Comparison of ENCODE assay signal across 8 mouse cellular contexts in genomic region chr4:4792141-4792991, GRCm38 (mm10). TPM values are rescaled to one million over a fixed set of nuclear protein-coding genes. Genes with fewer than 3 reads are reported as not detected.
A peak's percentile ranks its signal among the peaks of the same experiment; 100 is the strongest.
DNase-seq lines count a peak whose midpoint lies in the region; ATAC-seq and TF ChIP-seq lines count a peak whose summit lies in the region.

No protein-coding gene starts in this region.

- TF ChIP-seq POLR2A in thymus, adult 2 months (IDR thresholded peaks at IDR 0.05; ENCODE audit: control insufficient read depth, extremely low read depth, insufficient read depth, low read length, poor library complexity), result no peak

- peak overlapping the region; percentile 90 for H3K9ac ChIP-seq in embryonic facial prominence, embryonic 12.5 days
- H3K9ac ChIP-seq in heart, embryonic 13.5 days, result peak overlapping the region; percentile 95
- H3K9ac ChIP-seq in liver, embryonic 16.5 days (ENCODE audit: low read depth, low read length), result peak overlapping the region; percentile 82
- H3K9ac ChIP-seq in neural tube, embryonic 15.5 days (replicated peaks), result peak overlapping the region; percentile 91

- 0 out of 2 replicates have a peak, but pooled peaks have one; percentile 11 for TF ChIP-seq CTCF in thymus, adult 2 months (IDR thresholded peaks at IDR 0.05; ENCODE audit: borderline replicate concordance, control insufficient read depth, extremely low read depth, insufficient read depth, low read length, poor library complexity)

- H3K4me3 ChIP-seq in embryonic facial prominence, embryonic 12.5 days, result peak overlapping the region; percentile 88
- H3K4me3 ChIP-seq in heart, embryonic 13.5 days, result peak overlapping the region; percentile 86
- H3K4me3 ChIP-seq in liver, embryonic 16.5 days (ENCODE audit: low read depth, low read length), result peak overlapping the region; percentile 98
- H3K4me3 ChIP-seq in neural tube, embryonic 15.5 days (replicated peaks), result peak overlapping the region; percentile 91
- H3K4me3 ChIP-seq in thymus, adult 2 months (ENCODE audit: control insufficient read depth, insufficient read depth, low read length), result peak overlapping the region; percentile 83

- peaks cover 7% of the 10 kb centered on the region; the same call in 1 of the 2 replicates for H3K36me3 ChIP-seq in embryonic facial prominence, embryonic 12.5 days
- peaks cover 12% of the 10 kb centered on the region for H3K36me3 ChIP-seq in heart, embryonic 13.5 days
- H3K36me3 ChIP-seq in liver, embryonic 16.5 days (ENCODE audit: control insufficient read depth, insufficient read depth), result no peaks in the 10 kb centered on the region
- H3K36me3 ChIP-seq in neural tube, embryonic 15.5 days, result peaks cover 5% of the 10 kb centered on the region; the same call in 1 of the 2 replicates
- H3K36me3 ChIP-seq in thymus, adult 2 months (ENCODE audit: control insufficient read depth, insufficient read depth, low read length), result no peaks in the 10 kb centered on the region

- H3K4me2 ChIP-seq in embryonic facial prominence, embryonic 12.5 days (replicated peaks), result peak overlapping the region; percentile 71
- H3K4me2 ChIP-seq in heart, embryonic 13.5 days, result peak overlapping the region; percentile 82
- H3K4me2 ChIP-seq in liver, embryonic 16.5 days (ENCODE audit: low read depth, low read length), result peak overlapping the region; percentile 84
- H3K4me2 ChIP-seq in neural tube, embryonic 15.5 days, result peak overlapping the region; percentile 71

- peak; percentile 30 for ATAC-seq in CD4-positive, CD25-positive, alpha-beta regulatory T cell, adult 4 months
- peak; percentile 77 for ATAC-seq in embryonic facial prominence, embryonic 12.5 days (ENCODE audit: insufficient number of reproducible peaks, insufficient read depth, low FRiP score, low TSS enrichment)
- peak; percentile 32 for ATAC-seq in heart, embryonic 13.5 days (ENCODE audit: extremely low read depth, insufficient number of reproducible peaks, low FRiP score, low TSS enrichment)
- ATAC-seq in liver, embryonic 16.5 days (ENCODE audit: low read depth), result peak; percentile 91
- ATAC-seq in neural tube, embryonic 15.5 days (ENCODE audit: low FRiP score), result peak; percentile 81

- peaks cover 20% of the 10 kb centered on the region for H3K4me1 ChIP-seq in embryonic facial prominence, embryonic 12.5 days
- peaks cover 18% of the 10 kb centered on the region for H3K4me1 ChIP-seq in heart, embryonic 13.5 days
- H3K4me1 ChIP-seq in liver, embryonic 16.5 days (ENCODE audit: control insufficient read depth, low read depth, low read length), result peaks cover 16% of the 10 kb centered on the region
- peaks cover 20% of the 10 kb centered on the region for H3K4me1 ChIP-seq in neural tube, embryonic 15.5 days
- H3K4me1 ChIP-seq in thymus, adult 2 months (replicated peaks; ENCODE audit: control insufficient read depth, insufficient read depth, low read length), result peaks cover 13% of the 10 kb centered on the region

- H3K27ac ChIP-seq in embryonic facial prominence, embryonic 12.5 days, result peak overlapping the region; percentile 83
- H3K27ac ChIP-seq in heart, embryonic 13.5 days (replicated peaks), result peak overlapping the region; percentile 85
- H3K27ac ChIP-seq in liver, embryonic 16.5 days (ENCODE audit: low read length), result peak overlapping the region; percentile 93
- H3K27ac ChIP-seq in neural tube, embryonic 15.5 days (replicated peaks), result peak overlapping the region; percentile 84
- peak overlapping the region; percentile 29; the same call in 1 of the 2 replicates for H3K27ac ChIP-seq in thymus, adult 2 months (ENCODE audit: control insufficient read depth, insufficient read depth, low read length)

- 2% methylated on average over 61 of the region's 61 CpGs for WGBS in embryonic facial prominence, embryonic 12.5 days
- WGBS in heart, embryonic 13.5 days, result 2% methylated on average over 61 of the region's 61 CpGs
- under 1% methylated on average over 61 of the region's 61 CpGs for WGBS in liver, embryonic 16.5 days (ENCODE audit: insufficient replicate concordance)
- WGBS in neural tube, embryonic 15.5 days, result 1% methylated on average over 61 of the region's 61 CpGs
- 3% methylated on average over 61 of the region's 61 CpGs for WGBS in thymus, adult 2 months

- peak; percentile 65 for DNase-seq in adrenal gland, postnatal 14 days
- DNase-seq in kidney, postnatal 14 days, result peak; percentile 61
- no peak for DNase-seq in thymus, adult 2 months

- H3K27me3 ChIP-seq in embryonic facial prominence, embryonic 12.5 days, result no peaks in the 10 kb centered on the region
- no peaks in the 10 kb centered on the region for H3K27me3 ChIP-seq in heart, embryonic 13.5 days (replicated peaks)
- no peaks in the 10 kb centered on the region for H3K27me3 ChIP-seq in liver, embryonic 16.5 days (ENCODE audit: control insufficient read depth, insufficient read depth, low read depth, low read length)
- no peaks in the 10 kb centered on the region for H3K27me3 ChIP-seq in neural tube, embryonic 15.5 days (replicated peaks)
- no peaks in the 10 kb centered on the region for H3K27me3 ChIP-seq in thymus, adult 2 months (ENCODE audit: control insufficient read depth, insufficient read depth, low read length)

- H3K9me3 ChIP-seq in embryonic facial prominence, embryonic 12.5 days, result no peaks in the 10 kb centered on the region
- H3K9me3 ChIP-seq in heart, embryonic 13.5 days, result no peaks in the 10 kb centered on the region
- H3K9me3 ChIP-seq in liver, embryonic 16.5 days (replicated peaks; ENCODE audit: control insufficient read depth, low read length), result no peaks in the 10 kb centered on the region
- no peaks in the 10 kb centered on the region for H3K9me3 ChIP-seq in neural tube, embryonic 15.5 days (replicated peaks)

RNA-seq across cellular contexts. Expression of gene Impad1, which starts 0.8 kb away (rescaled TPM):
- 1 to 10 TPM; 4.0 to 5.9 TPM for polyA plus RNA-seq in CD4-positive, CD25-positive, alpha-beta regulatory T cell, adult 4 months (2017; shearing (Covaris generic))
- total RNA-seq in adrenal gland, postnatal 14 days (2021), result 39.9 and 40.1 TPM in 2 replicates
- polyA plus RNA-seq in embryonic facial prominence, embryonic 12.5 days (2016; fragmentation: Nextera tagmentation; extraction: Ambion mirVana), result 49.7 and 51.2 TPM in 2 replicates
- polyA plus RNA-seq in heart, embryonic 13.5 days (2015; fragmentation: Nextera tagmentation; extraction: Ambion mirVana), result 25.1 and 25.6 TPM in 2 replicates
- polyA plus RNA-seq in liver, embryonic 16.5 days (2015; fragmentation: Nextera tagmentation; extraction: Ambion mirVana), result 5.6 and 5.9 TPM in 2 replicates
- 37.8 and 39.5 TPM in 2 replicates for polyA plus RNA-seq in neural tube, embryonic 15.5 days (2015; fragmentation: Nextera tagmentation; extraction: Ambion mirVana)
- polyA plus RNA-seq in thymus, adult 2 months (2012; rRNA removed), result 8.5 and 9.6 TPM in 2 replicates

Comparison
In these comparisons a context has a peak if more than half of its experiments do, and no peak if none do; other contexts are left out.
1. ATAC-seq: peak in every context shown above with its lines; median percentile 91 in liver, embryonic 16.5 days; 81 in neural tube, embryonic 15.5 days; 77 in embryonic facial prominence, embryonic 12.5 days; 32 in heart, embryonic 13.5 days; 30 in CD4-positive, CD25-positive, alpha-beta regulatory T cell, adult 4 months.
2. H3K27ac ChIP-seq: peak in every context shown above with its lines; median percentile 93 in liver, embryonic 16.5 days; 85 in heart, embryonic 13.5 days; 84 in neural tube, embryonic 15.5 days; 83 in embryonic facial prominence, embryonic 12.5 days; 29 in thymus, adult 2 months.